Mouse (Mus musculus) heart, embryonic 10.5 days (tissue): Measurements from ENCODE around the gene Cdk17. TPM values are rescaled to one million over a fixed set of nuclear protein-coding genes. Genes with fewer than 3 reads are reported as not detected.

Source experiments
- DNase-seq: peaks from one replicate; pipeline ENCODE4 v3.0.0-alpha.2; 2017; ENCODE audit warnings: low spot score
- H3K27ac ChIP-seq: fragments of 300-500 bp; sonication (generic); 2 replicates; pipeline ENCODE4 v1.5.1; 2016; ENCODE audit warnings: mild to moderate bottlenecking
- H3K27me3 ChIP-seq: fragments of 300-500 bp; sonication (generic); 2 replicates; pipeline ENCODE4 v1.6.1; 2016; ENCODE audit warnings: mild to moderate bottlenecking; ENCODE audit not compliant: poor library complexity, insufficient read depth, severe bottlenecking
- H3K36me3 ChIP-seq: fragments of 300-500 bp; sonication (generic); 2 replicates; pipeline ENCODE4 v1.6.1; 2016; ENCODE audit warnings: mild to moderate bottlenecking, moderate library complexity
- H3K4me1 ChIP-seq: fragments of 300-500 bp; sonication (generic); 2 replicates; pipeline ENCODE4 v1.6.1; 2016; ENCODE audit warnings: mild to moderate bottlenecking
- H3K4me3 ChIP-seq: fragments of 300-500 bp; sonication (generic); 2 replicates; pipeline ENCODE4 v1.5.1; 2016; ENCODE audit warnings: mild to moderate bottlenecking, moderate library complexity
- H3K9me3 ChIP-seq: fragments of 300-500 bp; sonication (generic); 2 replicates; pipeline ENCODE4 v1.6.1; 2016; ENCODE audit warnings: mild to moderate bottlenecking, moderate library complexity
- WGBS: fragments of 180-500 bp; shearing (Covaris S2); methylation state at CpG from one replicate; pipeline ENCODE4 v1.1.7; 2016; 5-methylcytosine and 5-hydroxymethylcytosine counted together
- polyA plus RNA-seq: library from polyadenylated mRNA; unstranded; fragments of >200 nt; fragmentation: Nextera tagmentation; extraction: Ambion mirVana; gene quantifications from 2 replicates; pipeline ENCODE4 v1.2.1, GENCODE M21; 2016

The Cdk17 gene
- polyA plus RNA-seq, 1 experiment from 2014 or later: 20.0 TPM

GRCm38 (mm10) chr10:93227921-93228320 is 67.2 kb downstream of the Cdk17 start:
- Histone ChIP-seq H3K27ac (peak overlapping the region; percentile 47; the same call in 1 of the 2 replicates), H3K27me3 (no peaks in the 10 kb centered on the region), H3K4me3 (no peak overlapping the region), H3K36me3 (peaks cover 26% of the 10 kb centered on the region), H3K9me3 (no peaks in the 10 kb centered on the region), H3K4me1 (peaks cover 6% of the 10 kb centered on the region; the same call in 1 of the 2 replicates)
- 64% methylated on average over 8 of the region's 8 CpGs for WGBS
- DNase-seq: no peak

- DNase-seq: no peak
- H3K36me3 ChIP-seq: peaks cover 30% of the 10 kb centered on the region
- H3K27me3 ChIP-seq: no peaks in the 10 kb centered on the region
- peaks cover 6% of the 10 kb centered on the region; the same call in 1 of the 2 replicates for H3K4me1 ChIP-seq
- 80% methylated on average over 11 of the region's 11 CpGs for WGBS
- no peak overlapping the region for H3K27ac ChIP-seq
- no peak overlapping the region for H3K4me3 ChIP-seq
- H3K9me3 ChIP-seq: no peaks in the 10 kb centered on the region
Measured at GRCm38 (mm10) chr10:93228401-93229007, 67.8 kb downstream of the Cdk17 start.

- peaks cover 48% of the 10 kb centered on the region for H3K36me3 ChIP-seq
- H3K27me3 ChIP-seq: no peaks in the 10 kb centered on the region
- no peak overlapping the region for H3K27ac ChIP-seq
- H3K4me1 ChIP-seq: peaks cover 6% of the 10 kb centered on the region; the same call in 1 of the 2 replicates
- H3K4me3 ChIP-seq: no peak overlapping the region
- 88% methylated on average over 4 of the region's 4 CpGs for WGBS
- DNase-seq: no peak
- H3K9me3 ChIP-seq: no peaks in the 10 kb centered on the region
Measured at GRCm38 (mm10) chr10:93231490-93231889, 70.8 kb downstream of the Cdk17 start.

GRCm38 (mm10) chr10:93231893-93232292 is 71.2 kb downstream of the Cdk17 start:
- Histone ChIP-seq H3K4me1 (peaks cover 6% of the 10 kb centered on the region; the same call in 1 of the 2 replicates), H3K36me3 (peaks cover 51% of the 10 kb centered on the region), H3K4me3 (no peak overlapping the region), H3K27me3 (no peaks in the 10 kb centered on the region), H3K27ac (no peak overlapping the region), H3K9me3 (no peaks in the 10 kb centered on the region)
- DNase-seq: no peak
- 94% methylated on average over 5 of the region's 5 CpGs for WGBS

GRCm38 (mm10) chr10:93233665-93234194 is 73.1 kb downstream of the Cdk17 start:
- Histone ChIP-seq H3K27ac (no peak overlapping the region), H3K4me1 (no peaks in the 10 kb centered on the region), H3K36me3 (peaks cover 57% of the 10 kb centered on the region), H3K4me3 (no peak overlapping the region), H3K27me3 (no peaks in the 10 kb centered on the region), H3K9me3 (no peaks in the 10 kb centered on the region)
- WGBS: 91% methylated on average over 6 of the region's 6 CpGs
- DNase-seq: no peak

- no peaks in the 10 kb centered on the region for H3K27me3 ChIP-seq
- no peak overlapping the region for H3K4me3 ChIP-seq
- DNase-seq: no peak
- H3K4me1 ChIP-seq: peaks cover 3% of the 10 kb centered on the region; the same call in 1 of the 2 replicates
- WGBS: 88% methylated on average over 9 of the region's 9 CpGs
- H3K36me3 ChIP-seq: peaks cover 67% of the 10 kb centered on the region
- H3K27ac ChIP-seq: no peak overlapping the region
- no peaks in the 10 kb centered on the region for H3K9me3 ChIP-seq
Measured at GRCm38 (mm10) chr10:93234692-93235091, 74.0 kb downstream of the Cdk17 start.

GRCm38 (mm10) chr10:93239201-93239806 is 78.6 kb downstream of the Cdk17 start:
- Histone ChIP-seq H3K36me3 (peaks cover 48% of the 10 kb centered on the region), H3K9me3 (no peaks in the 10 kb centered on the region), H3K27me3 (no peaks in the 10 kb centered on the region), H3K4me1 (peaks cover 3% of the 10 kb centered on the region; the same call in 1 of the 2 replicates), H3K27ac (no peak overlapping the region), H3K4me3 (no peak overlapping the region)
- peak; percentile 70 for DNase-seq
- 51% methylated on average over 9 of the region's 9 CpGs for WGBS

- Histone ChIP-seq H3K36me3 (peaks cover 33% of the 10 kb centered on the region), H3K4me1 (peaks cover 3% of the 10 kb centered on the region; the same call in 1 of the 2 replicates), H3K27me3 (no peaks in the 10 kb centered on the region), H3K9me3 (no peaks in the 10 kb centered on the region), H3K4me3 (no peak overlapping the region), H3K27ac (no peak overlapping the region)
- 23% methylated on average over 3 of the region's 3 CpGs for WGBS
- peak; percentile 63 for DNase-seq
Measured at GRCm38 (mm10) chr10:93242208-93242607, 81.5 kb downstream of the Cdk17 start.

GRCm38 (mm10) chr10:93242861-93243260 is 82.2 kb downstream of the Cdk17 start:
- 19% methylated on average over 5 of the region's 5 CpGs for WGBS
- Histone ChIP-seq H3K36me3 (peaks cover 33% of the 10 kb centered on the region), H3K9me3 (no peaks in the 10 kb centered on the region), H3K4me1 (peaks cover 9% of the 10 kb centered on the region), H3K27ac (no peak overlapping the region), H3K27me3 (no peaks in the 10 kb centered on the region), H3K4me3 (no peak overlapping the region)
- DNase-seq: peak; percentile 36

GRCm38 (mm10) chr10:93244209-93244705 is 83.6 kb downstream of the Cdk17 start:
- H3K36me3 ChIP-seq: peaks cover 29% of the 10 kb centered on the region
- no peaks in the 10 kb centered on the region for H3K9me3 ChIP-seq
- DNase-seq: peak; percentile 72
- H3K4me1 ChIP-seq: peaks cover 8% of the 10 kb centered on the region
- no peak overlapping the region for H3K4me3 ChIP-seq
- no peaks in the 10 kb centered on the region for H3K27me3 ChIP-seq
- 86% methylated on average over 10 of the region's 10 CpGs for WGBS
- no peak overlapping the region for H3K27ac ChIP-seq

GRCm38 (mm10) chr10:93246185-93246920 is 85.7 kb downstream of the Cdk17 start:
- H3K36me3 ChIP-seq: peaks cover 27% of the 10 kb centered on the region
- H3K27me3 ChIP-seq: no peaks in the 10 kb centered on the region
- H3K4me1 ChIP-seq: peaks cover 18% of the 10 kb centered on the region; the same call in 1 of the 2 replicates
- no peak overlapping the region for H3K27ac ChIP-seq
- no peaks in the 10 kb centered on the region for H3K9me3 ChIP-seq
- 87% methylated on average over 7 of the region's 7 CpGs for WGBS
- no peak overlapping the region for H3K4me3 ChIP-seq
- peak; percentile 74 for DNase-seq

- Histone ChIP-seq H3K4me1 (peaks cover 21% of the 10 kb centered on the region; the same call in 1 of the 2 replicates), H3K27me3 (no peaks in the 10 kb centered on the region), H3K9me3 (no peaks in the 10 kb centered on the region), H3K27ac (peak overlapping the region; percentile 38), H3K36me3 (peaks cover 27% of the 10 kb centered on the region), H3K4me3 (no peak overlapping the region)
- WGBS: 88% methylated on average over 12 of the region's 12 CpGs
- DNase-seq: peak; percentile 50
Measured at GRCm38 (mm10) chr10:93247422-93247821, 86.7 kb downstream of the Cdk17 start.
